Mouse (Mus musculus) liver, adult 2 months (tissue): ENCODE results near the gene Grap.

ENCODE experiments used
- CTCF ChIP-seq: fragments of 200-500 bp; IDR thresholded peaks from 2 replicates; pipeline ENCODE4 v1.5.1; 2011; ENCODE audit warnings: low read depth, low read length, control low read depth
- POLR2A ChIP-seq: fragments of 200-500 bp; IDR thresholded peaks from 2 replicates; pipeline ENCODE4 v1.6.1; 2011; ENCODE audit warnings: low read length, control low read depth; ENCODE audit not compliant: insufficient read depth; ENCODE audit errors: extremely low read depth

DNA sequence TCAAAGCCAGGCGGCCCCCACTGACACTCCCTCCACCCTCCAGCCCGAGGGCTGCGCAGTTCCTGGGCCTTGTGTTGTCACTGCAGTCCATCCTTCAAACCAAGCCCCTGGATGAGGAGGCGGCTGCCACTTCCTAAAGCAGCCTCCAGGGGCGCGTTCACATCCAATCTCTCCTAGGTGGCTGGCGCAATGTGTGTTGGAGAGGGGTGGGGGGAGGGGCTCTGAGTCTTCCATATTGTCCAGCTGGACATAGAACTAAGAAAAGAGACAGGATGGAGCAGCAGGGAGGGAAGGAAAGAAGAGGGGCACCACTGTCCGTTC lies 21.7 kb downstream of the Grap start:
- TF ChIP-seq POLR2A = no peak
- TF ChIP-seq CTCF = peak; percentile 32; the same call in 1 of the 2 replicates
